Mouse (Mus musculus): ENCODE results near the gene Cep78.

Gene Cep78

DNA sequence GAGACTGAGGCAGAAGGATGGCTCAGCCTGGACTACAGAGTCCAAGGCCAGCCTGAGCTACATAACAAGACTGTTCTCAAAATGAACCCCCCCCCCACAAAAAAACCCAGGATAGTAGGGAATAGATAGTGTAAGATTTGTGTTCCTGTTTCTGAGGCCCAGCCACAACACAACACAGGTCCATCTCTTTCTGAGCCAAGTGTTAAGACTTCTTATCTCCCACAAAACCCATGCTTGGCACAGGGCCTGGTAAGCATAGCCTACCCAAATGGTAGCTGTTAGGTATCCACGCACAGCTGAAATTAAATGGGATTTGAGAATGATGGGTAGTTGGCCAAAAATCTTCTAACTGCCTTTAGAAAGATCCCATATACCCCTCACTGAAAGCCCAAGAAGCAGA lies 74.3 kb downstream of the Cep78 start:
- DNase-seq (ENCODE audit: low spot score): no peak

GRCm38 (mm10) chr19:15908016-15908415 lies 76.8 kb downstream of the Cep78 start:
- no peak for DNase-seq (ENCODE audit: low spot score)

Data from layer of hippocampus, adult 9-10 months (tissue).